Mouse (Mus musculus): Measurements from ENCODE around the gene Gimap1. TPM values are rescaled to one million over a fixed set of nuclear protein-coding genes. Genes with fewer than 3 reads are reported as not detected.

Gimap1 gene
- polyA plus RNA-seq, 1 experiment from 2014 or later: 4.5 TPM

DNA sequence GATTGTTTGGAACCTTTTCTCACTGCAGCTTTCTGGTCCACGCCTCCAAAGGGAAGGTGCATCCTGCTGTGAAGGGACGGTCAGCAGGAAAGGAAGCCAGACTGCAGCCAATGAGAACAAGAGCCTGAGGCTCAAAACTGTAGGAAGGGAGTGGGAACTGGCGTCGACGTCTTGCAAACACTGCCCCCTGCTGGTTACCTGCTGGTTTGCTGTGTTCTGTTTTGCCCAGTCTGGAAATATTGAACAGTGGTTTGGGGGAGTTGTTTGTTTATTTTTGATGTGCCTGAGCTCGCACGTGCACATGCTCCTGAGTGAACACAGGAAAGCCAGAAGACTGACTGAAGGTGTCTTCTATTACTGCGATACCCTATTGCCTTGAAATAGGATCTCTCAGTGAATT lies 33.2 kb downstream of the Gimap1 start:
- WGBS: 11% methylated on average over 8 of the region's 8 CpGs
- Histone ChIP-seq H3K9ac (ENCODE audit: low read length) (no peak overlapping the region), H3K9me3 (replicated peaks; ENCODE audit: control insufficient read depth, low read length) (no peaks in the 10 kb centered on the region), H3K4me3 (ENCODE audit: low read depth, low read length) (no peak overlapping the region), H3K27me3 (replicated peaks; ENCODE audit: control insufficient read depth, insufficient read depth, low read length) (no peaks in the 10 kb centered on the region), H3K27ac (ENCODE audit: low read depth, low read length) (no peak overlapping the region), H3K4me1 (ENCODE audit: control insufficient read depth, insufficient read depth, low read length) (no peaks in the 10 kb centered on the region), H3K36me3 (ENCODE audit: control insufficient read depth, insufficient read depth, low read length) (no peaks in the 10 kb centered on the region), H3K4me2 (ENCODE audit: low read length) (no peak overlapping the region)
- ATAC-seq (peak; percentile 58; the same call in 1 of the 2 replicates), DNase-seq (ENCODE audit: low spot score) (peak; percentile 80)

DNA sequence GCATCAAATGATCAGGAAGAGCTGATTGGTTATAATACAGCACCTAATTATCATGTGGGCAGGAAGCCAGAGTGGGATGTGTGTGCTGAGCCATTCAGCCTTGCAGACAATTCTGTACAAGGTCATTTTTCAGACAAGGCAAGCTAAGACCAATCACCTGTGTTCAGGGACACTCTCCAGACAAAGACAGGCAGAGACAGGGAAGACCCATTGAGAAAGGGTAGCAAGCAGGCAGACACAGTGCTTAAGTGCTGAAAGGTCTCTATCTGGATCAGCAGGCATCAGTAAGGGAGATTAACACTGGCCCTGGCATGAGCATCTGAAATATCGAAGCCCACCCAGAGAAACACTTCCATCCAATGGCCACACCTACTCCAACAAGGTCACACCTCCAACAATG lies 45.6 kb downstream of the Gimap1 start:
- Histone ChIP-seq H3K36me3 (ENCODE audit: control insufficient read depth, insufficient read depth, low read length) (no peaks in the 10 kb centered on the region), H3K27me3 (replicated peaks; ENCODE audit: control insufficient read depth, insufficient read depth, low read length) (no peaks in the 10 kb centered on the region), H3K9ac (ENCODE audit: low read length) (no peak overlapping the region), H3K27ac (ENCODE audit: low read depth, low read length) (no peak overlapping the region), H3K4me2 (ENCODE audit: low read length) (no peak overlapping the region), H3K9me3 (replicated peaks; ENCODE audit: control insufficient read depth, low read length) (no peaks in the 10 kb centered on the region), H3K4me3 (ENCODE audit: low read depth, low read length) (no peak overlapping the region), H3K4me1 (ENCODE audit: control insufficient read depth, insufficient read depth, low read length) (no peaks in the 10 kb centered on the region)
- WGBS: 90% methylated on average over 1 of the region's 1 CpGs
- ATAC-seq: no peak
- no peak for DNase-seq (ENCODE audit: low spot score)

DNA sequence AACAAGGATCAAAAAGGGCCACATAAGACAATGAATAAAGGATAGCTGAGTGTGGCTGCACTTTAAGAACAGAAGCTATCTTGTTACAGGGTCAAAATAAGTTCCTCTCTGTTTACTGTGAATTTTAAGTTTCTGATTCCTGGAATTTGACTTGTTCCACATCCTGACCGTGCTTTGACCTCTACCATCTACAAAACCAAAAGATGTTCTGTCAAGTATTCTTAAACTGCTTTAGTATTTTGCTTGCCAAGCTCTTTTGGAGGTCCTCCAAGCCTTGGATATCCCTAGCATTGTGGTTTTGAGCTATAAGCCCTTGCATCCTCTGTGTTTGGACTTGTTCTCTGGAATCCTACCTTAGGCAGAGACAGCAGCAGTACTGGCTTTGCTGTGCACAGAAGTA lies 46.3 kb downstream of the Gimap1 start:
- no peaks in the 10 kb centered on the region for H3K36me3 ChIP-seq (ENCODE audit: control insufficient read depth, insufficient read depth, low read length)
- H3K9ac ChIP-seq (ENCODE audit: low read length): no peak overlapping the region
- no peak for DNase-seq (ENCODE audit: low spot score)
- no peaks in the 10 kb centered on the region for H3K4me1 ChIP-seq (ENCODE audit: control insufficient read depth, insufficient read depth, low read length)
- H3K27me3 ChIP-seq (replicated peaks; ENCODE audit: control insufficient read depth, insufficient read depth, low read length): no peaks in the 10 kb centered on the region
- no peak for ATAC-seq
- no peak overlapping the region for H3K4me3 ChIP-seq (ENCODE audit: low read depth, low read length)
- H3K4me2 ChIP-seq (ENCODE audit: low read length): no peak overlapping the region
- no peaks in the 10 kb centered on the region for H3K9me3 ChIP-seq (replicated peaks; ENCODE audit: control insufficient read depth, low read length)
- 85% methylated on average over 1 of the region's 1 CpGs for whole genome bisulfite sequencing
- H3K27ac ChIP-seq (ENCODE audit: low read depth, low read length): no peak overlapping the region

DNA sequence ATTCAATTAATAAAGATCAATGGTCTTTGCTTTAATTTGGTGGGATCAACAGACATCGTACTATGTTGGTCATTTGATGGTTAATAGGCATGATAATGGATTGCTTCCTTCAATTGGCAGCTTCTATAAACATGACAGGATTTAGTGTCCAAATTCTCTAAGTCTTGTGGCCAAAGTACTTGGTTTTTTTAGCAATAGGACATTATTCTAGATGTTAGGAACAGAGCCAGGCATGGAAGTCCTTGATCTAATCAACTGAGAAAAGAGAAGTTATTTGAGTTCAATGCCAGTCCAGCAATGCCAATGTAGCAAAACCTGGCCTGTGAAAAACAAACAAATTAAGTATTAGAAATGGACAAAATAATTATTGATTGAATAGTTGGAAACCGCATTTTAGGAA lies 46.7 kb downstream of the Gimap1 start:
- no peak overlapping the region for H3K27ac ChIP-seq (ENCODE audit: low read depth, low read length)
- DNase-seq (ENCODE audit: low spot score) (no peak), ATAC-seq (no peak)
- 82% methylated on average over 2 of the region's 2 CpGs for WGBS
- no peak overlapping the region for H3K4me3 ChIP-seq (ENCODE audit: low read depth, low read length)
- H3K9ac ChIP-seq (ENCODE audit: low read length): no peak overlapping the region
- no peak overlapping the region for H3K4me2 ChIP-seq (ENCODE audit: low read length)
- H3K27me3 ChIP-seq (replicated peaks; ENCODE audit: control insufficient read depth, insufficient read depth, low read length): no peaks in the 10 kb centered on the region
- no peaks in the 10 kb centered on the region for H3K4me1 ChIP-seq (ENCODE audit: control insufficient read depth, insufficient read depth, low read length)
- no peaks in the 10 kb centered on the region for H3K9me3 ChIP-seq (replicated peaks; ENCODE audit: control insufficient read depth, low read length)
- H3K36me3 ChIP-seq (ENCODE audit: control insufficient read depth, insufficient read depth, low read length): no peaks in the 10 kb centered on the region

DNA sequence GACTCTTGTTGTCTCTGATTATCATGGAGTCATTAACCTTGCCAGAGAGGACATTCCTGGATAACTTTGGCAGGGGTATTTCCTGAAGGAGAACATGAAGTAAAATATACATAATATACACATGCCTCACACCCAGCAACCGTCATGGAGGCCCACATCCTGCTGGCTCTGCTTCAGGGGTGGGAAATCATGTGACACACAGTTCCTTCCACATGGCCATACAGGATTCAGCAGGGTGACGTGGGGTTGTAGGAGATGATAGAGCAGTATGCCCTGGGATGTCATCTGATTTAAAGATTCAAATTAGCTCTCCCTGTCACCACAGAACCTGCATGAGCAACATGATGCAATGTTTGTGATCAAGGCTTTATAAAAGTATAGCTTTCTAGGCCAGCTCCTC lies 49.0 kb downstream of the Gimap1 start:
- Histone ChIP-seq H3K4me3 (ENCODE audit: low read depth, low read length) (no peak overlapping the region), H3K9ac (ENCODE audit: low read length) (no peak overlapping the region), H3K9me3 (replicated peaks; ENCODE audit: control insufficient read depth, low read length) (no peaks in the 10 kb centered on the region), H3K27me3 (replicated peaks; ENCODE audit: control insufficient read depth, insufficient read depth, low read length) (no peaks in the 10 kb centered on the region), H3K4me1 (ENCODE audit: control insufficient read depth, insufficient read depth, low read length) (no peaks in the 10 kb centered on the region), H3K27ac (ENCODE audit: low read depth, low read length) (no peak overlapping the region), H3K4me2 (ENCODE audit: low read length) (no peak overlapping the region), H3K36me3 (ENCODE audit: control insufficient read depth, insufficient read depth, low read length) (no peaks in the 10 kb centered on the region)
- ATAC-seq (no peak), DNase-seq (ENCODE audit: low spot score) (no peak)
- 86% methylated on average over 2 of the region's 2 CpGs for WGBS

Other genes with a start within 250 kb of the Gimap1 start
- gene Atp6v0e2, start 201.4 kb upstream of the Gimap1 start, polyA plus RNA-seq (2014; fragmentation: Nextera tagmentation; extraction: Ambion mirVana): 152 and 161 TPM in 2 replicates
- 10.7 and 10.9 TPM in 2 replicates for gene Lrrc61, start 184.3 kb upstream of the Gimap1 start, polyA plus RNA-seq (2014; fragmentation: Nextera tagmentation; extraction: Ambion mirVana)
- gene Rarres2, start 166.3 kb upstream of the Gimap1 start, polyA plus RNA-seq (2014; fragmentation: Nextera tagmentation; extraction: Ambion mirVana): 4.0 and 5.3 TPM in 2 replicates
- not detected in 2 replicates for gene Gm45021, start 149.4 kb upstream of the Gimap1 start, polyA plus RNA-seq (2014; fragmentation: Nextera tagmentation; extraction: Ambion mirVana)
- 27.3 and 34.3 TPM in 2 replicates for gene Repin1, start 145.2 kb upstream of the Gimap1 start, polyA plus RNA-seq (2014; fragmentation: Nextera tagmentation; extraction: Ambion mirVana)
- gene Gm44965, start 145.1 kb upstream of the Gimap1 start, polyA plus RNA-seq (2014; fragmentation: Nextera tagmentation; extraction: Ambion mirVana): not detected in 2 replicates
- gene Zfp775, start 137.0 kb upstream of the Gimap1 start, polyA plus RNA-seq (2014; fragmentation: Nextera tagmentation; extraction: Ambion mirVana): 16.7 and 17.4 TPM in 2 replicates
- 8.2 and 9.7 TPM in 2 replicates for gene AI854703, start 112.3 kb upstream of the Gimap1 start, polyA plus RNA-seq (2014; fragmentation: Nextera tagmentation; extraction: Ambion mirVana)
- gene Gimap8, start 91.8 kb upstream of the Gimap1 start, polyA plus RNA-seq (2014; fragmentation: Nextera tagmentation; extraction: Ambion mirVana): 0.15 and 0.17 TPM in 2 replicates
- 1.5 and 2.2 TPM in 2 replicates for gene Gimap9, start 62.9 kb upstream of the Gimap1 start, polyA plus RNA-seq (2014; fragmentation: Nextera tagmentation; extraction: Ambion mirVana)
- gene Gimap4, start 54.5 kb upstream of the Gimap1 start, polyA plus RNA-seq (2014; fragmentation: Nextera tagmentation; extraction: Ambion mirVana): 1.2 and 1.9 TPM in 2 replicates
- gene Gimap6, start 30.8 kb upstream of the Gimap1 start, polyA plus RNA-seq (2014; fragmentation: Nextera tagmentation; extraction: Ambion mirVana): 7.2 and 8.3 TPM in 2 replicates
- gene Gm28053, start 20.4 kb upstream of the Gimap1 start, polyA plus RNA-seq (2014; fragmentation: Nextera tagmentation; extraction: Ambion mirVana): 0.84 TPM in 1 of 2 replicates, not detected in the other
- not detected in 2 replicates for gene Gimap7, start 20.4 kb upstream of the Gimap1 start, polyA plus RNA-seq (2014; fragmentation: Nextera tagmentation; extraction: Ambion mirVana)
- gene Gimap5, start 7.1 kb downstream of the Gimap1 start, polyA plus RNA-seq (2014; fragmentation: Nextera tagmentation; extraction: Ambion mirVana): 0.96 and 1.5 TPM in 2 replicates
- not detected in 2 replicates for gene Gimap3, start 31.8 kb downstream of the Gimap1 start, polyA plus RNA-seq (2014; fragmentation: Nextera tagmentation; extraction: Ambion mirVana)
- 18.8 and 23.8 TPM in 2 replicates for gene Tmem176a, start 101.9 kb downstream of the Gimap1 start, polyA plus RNA-seq (2014; fragmentation: Nextera tagmentation; extraction: Ambion mirVana)
- gene Tmem176b, start 102.4 kb downstream of the Gimap1 start, polyA plus RNA-seq (2014; fragmentation: Nextera tagmentation; extraction: Ambion mirVana): 108 and 131 TPM in 2 replicates
- gene Aoc1, start 133.8 kb downstream of the Gimap1 start, polyA plus RNA-seq (2014; fragmentation: Nextera tagmentation; extraction: Ambion mirVana): not detected in 2 replicates
- gene 1600015I10Rik, start 190.8 kb downstream of the Gimap1 start, polyA plus RNA-seq (2014; fragmentation: Nextera tagmentation; extraction: Ambion mirVana): not detected in 2 replicates
- gene Doxl2, start 235.9 kb downstream of the Gimap1 start, polyA plus RNA-seq (2014; fragmentation: Nextera tagmentation; extraction: Ambion mirVana): not detected in 2 replicates
- not detected in 2 replicates for gene Svs1, start 247.8 kb downstream of the Gimap1 start, polyA plus RNA-seq (2014; fragmentation: Nextera tagmentation; extraction: Ambion mirVana)